In the genomic region with DNA sequence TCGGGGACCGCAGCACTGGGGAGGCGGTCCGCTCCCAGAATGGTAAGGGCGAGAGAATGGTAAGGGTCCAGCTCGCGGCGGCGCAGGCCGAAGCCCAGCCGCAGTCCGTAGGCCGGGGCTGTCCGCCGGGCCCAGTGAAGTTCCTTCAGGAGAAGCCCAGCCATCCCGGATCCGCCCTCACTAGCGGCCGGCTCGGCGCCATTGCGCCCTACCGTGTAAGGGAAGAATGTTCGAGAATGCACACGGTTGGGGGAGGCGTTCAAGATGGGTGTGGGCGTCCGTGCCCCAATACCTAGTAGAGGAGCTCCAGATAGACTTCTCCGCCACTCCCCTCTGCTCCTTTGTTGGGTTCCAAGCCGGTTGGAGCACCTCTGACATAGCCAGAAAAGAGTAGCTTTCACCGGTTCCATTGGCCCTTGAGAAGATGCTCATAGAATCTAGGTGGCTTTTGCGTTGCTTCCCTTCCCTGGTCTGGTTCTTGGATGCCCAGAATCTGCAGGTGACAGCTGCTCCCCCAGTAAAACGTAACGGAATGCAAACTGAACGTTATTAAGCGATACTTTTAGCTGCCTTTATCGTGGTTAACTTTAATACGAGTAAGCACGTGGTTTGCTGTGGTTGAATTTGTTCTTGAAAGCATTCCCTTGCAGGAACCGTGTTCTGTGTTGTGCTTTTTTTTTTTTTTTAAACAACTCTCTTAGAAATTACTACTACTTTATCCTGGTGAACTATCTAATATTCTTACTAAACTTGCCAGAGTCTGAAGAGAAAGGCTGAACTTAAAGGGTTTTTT, we compare ENCODE assay signal across 8 mouse cellular contexts. TPM values are rescaled to one million over a fixed set of nuclear protein-coding genes. Genes with fewer than 3 reads are reported as not detected.
DNase-seq lines count a peak whose midpoint lies in the region; ATAC-seq and TF ChIP-seq lines count a peak whose summit lies in the region.

No protein-coding gene starts in this region.

- no peak for DNase-seq in heart, adult 2 months
- DNase-seq in heart, postnatal 14 days, result no peak
- DNase-seq in 416B (ENCODE audit: low read depth), result peak; percentile 51
- DNase-seq in ZHBTc4 (ENCODE audit: low read depth, low spot score), result peak; percentile 87
- DNase-seq in forebrain, embryonic 14.5 days (ENCODE audit: low spot score), result peak; percentile 38
- no peak for DNase-seq in limb, embryonic 11.5 days (ENCODE audit: low spot score)
- DNase-seq in thymus, postnatal 4 days, result peak; percentile 72

- H3K4me1 ChIP-seq in heart, adult 2 months (ENCODE audit: control insufficient read depth, insufficient read depth, low read length), result peaks cover 2% of the 10 kb centered on the region; the same call in 1 of the 2 replicates
- H3K4me1 ChIP-seq in forebrain, embryonic 14.5 days (ENCODE audit: control insufficient read depth, insufficient read depth, low read length), result peaks cover 6% of the 10 kb centered on the region; the same call in 1 of the 2 replicates
- H3K4me1 ChIP-seq in limb, embryonic 11.5 days (ENCODE audit: control insufficient read depth, insufficient read depth, low read length), result no peaks in the 10 kb centered on the region
- peaks cover 13% of the 10 kb centered on the region for H3K4me1 ChIP-seq in midbrain, embryonic 12.5 days

- WGBS in heart, adult 2 months, result under 1% methylated on average over 40 of the region's 40 CpGs
- WGBS in forebrain, embryonic 14.5 days, result under 1% methylated on average over 40 of the region's 40 CpGs
- WGBS in limb, embryonic 11.5 days, result under 1% methylated on average over 40 of the region's 40 CpGs
- WGBS in midbrain, embryonic 12.5 days, result under 1% methylated on average over 40 of the region's 40 CpGs

- no peak for TF ChIP-seq CTCF in heart, adult 2 months (IDR thresholded peaks at IDR 0.05)

- peaks cover 7% of the 10 kb centered on the region for H3K36me3 ChIP-seq in heart, adult 2 months (ENCODE audit: control insufficient read depth, insufficient read depth, low read length)
- peaks cover 57% of the 10 kb centered on the region for H3K36me3 ChIP-seq in forebrain, embryonic 14.5 days (ENCODE audit: control insufficient read depth, insufficient read depth, low read length)
- peaks cover 31% of the 10 kb centered on the region for H3K36me3 ChIP-seq in limb, embryonic 11.5 days (ENCODE audit: control insufficient read depth, insufficient read depth, low read length)
- peaks cover 51% of the 10 kb centered on the region for H3K36me3 ChIP-seq in midbrain, embryonic 12.5 days

- H3K27ac ChIP-seq in heart, adult 2 months, result peak overlapping the region; percentile 93
- H3K27ac ChIP-seq in forebrain, embryonic 14.5 days (ENCODE audit: low read depth, low read length), result peak overlapping the region; percentile 84
- peak overlapping the region; percentile 72 for H3K27ac ChIP-seq in limb, embryonic 11.5 days (replicated peaks; ENCODE audit: low read depth, low read length)
- H3K27ac ChIP-seq in midbrain, embryonic 12.5 days (replicated peaks), result peak overlapping the region; percentile 85

- intact Hi-C loops in heart, adult 2 months (cut with DNase I), result loop anchor here (2.0 to 5.0 kb wide), 3 partner anchors 46 to 94 kb away; a partner anchor contains a TSS
- intact Hi-C loops in heart, postnatal 14 days (cut with DNase I), result loop anchor here (2.0 kb wide), 1 partner anchor 76 kb away; no protein-coding TSS in a partner anchor

- TF ChIP-seq EP300 in heart, adult 2 months (IDR thresholded peaks at IDR 0.05; ENCODE audit: insufficient read depth, low read depth, low read length), result no peak

- H3K9me3 ChIP-seq in forebrain, embryonic 14.5 days (replicated peaks; ENCODE audit: control insufficient read depth, low read length), result no peaks in the 10 kb centered on the region
- no peaks in the 10 kb centered on the region for H3K9me3 ChIP-seq in limb, embryonic 11.5 days (ENCODE audit: control insufficient read depth, low read length)
- H3K9me3 ChIP-seq in midbrain, embryonic 12.5 days, result no peaks in the 10 kb centered on the region

- ATAC-seq in forebrain, embryonic 14.5 days, result peak; percentile 58
- ATAC-seq in limb, embryonic 11.5 days (ENCODE audit: insufficient number of reproducible peaks, low FRiP score, low TSS enrichment, low read depth), result peak; percentile 74
- peak; percentile 73 for ATAC-seq in midbrain, embryonic 12.5 days (ENCODE audit: low FRiP score, low read depth)

- H3K4me3 ChIP-seq in heart, adult 2 months, result peak overlapping the region; percentile 86
- H3K4me3 ChIP-seq in forebrain, embryonic 14.5 days (ENCODE audit: low read depth, low read length), result peak overlapping the region; percentile 91
- peak overlapping the region; percentile 81 for H3K4me3 ChIP-seq in limb, embryonic 11.5 days (ENCODE audit: low read depth, low read length)
- H3K4me3 ChIP-seq in midbrain, embryonic 12.5 days, result peak overlapping the region; percentile 84

- H3K79me2 ChIP-seq in heart, adult 2 months (replicated peaks; ENCODE audit: control insufficient read depth, insufficient read depth, low read length), result no peaks in the 10 kb centered on the region

- peak overlapping the region; percentile 90 for H3K4me2 ChIP-seq in forebrain, embryonic 14.5 days (ENCODE audit: low read length)
- peak overlapping the region; percentile 69 for H3K4me2 ChIP-seq in limb, embryonic 11.5 days (ENCODE audit: low read depth, severe bottlenecking)
- peak overlapping the region; percentile 90 for H3K4me2 ChIP-seq in midbrain, embryonic 12.5 days (replicated peaks)

- H3K27me3 ChIP-seq in heart, adult 2 months (ENCODE audit: control insufficient read depth, insufficient read depth, low read length), result no peaks in the 10 kb centered on the region
- no peaks in the 10 kb centered on the region for H3K27me3 ChIP-seq in forebrain, embryonic 14.5 days (replicated peaks; ENCODE audit: control insufficient read depth, insufficient read depth, low read length)
- no peaks in the 10 kb centered on the region for H3K27me3 ChIP-seq in limb, embryonic 11.5 days (ENCODE audit: control insufficient read depth, insufficient read depth, low read length)
- no peaks in the 10 kb centered on the region for H3K27me3 ChIP-seq in midbrain, embryonic 12.5 days

- H3K9ac ChIP-seq in heart, adult 2 months (ENCODE audit: low read depth, low read length), result peak overlapping the region; percentile 91
- peak overlapping the region; percentile 96 for H3K9ac ChIP-seq in forebrain, embryonic 14.5 days (ENCODE audit: low read length)
- peak overlapping the region; percentile 85 for H3K9ac ChIP-seq in limb, embryonic 11.5 days (ENCODE audit: low read length)
- H3K9ac ChIP-seq in midbrain, embryonic 12.5 days (replicated peaks), result peak overlapping the region; percentile 91

- no peak for TF ChIP-seq POLR2A in heart, adult 2 months (IDR thresholded peaks at IDR 0.05; ENCODE audit: insufficient read depth, low read depth, low read length)

RNA-seq across cellular contexts. Expression of a gene that starts 0.6 kb away (rescaled TPM):
- total RNA-seq in heart, adult 2 months (2021), result 100 to 1,000 TPM; 151 to 160 TPM
- 65.1 and 78.1 TPM in 2 replicates for polyA plus RNA-seq in heart, adult 2 months (2012; rRNA removed)
- total RNA-seq in heart, postnatal 14 days (2021), result 100 to 1,000 TPM; 145 to 161 TPM
- polyA plus RNA-seq in forebrain, embryonic 14.5 days (2014; fragmentation: Nextera tagmentation; extraction: Ambion mirVana), result 113 and 128 TPM in 2 replicates
- polyA plus RNA-seq in limb, embryonic 11.5 days (2014; fragmentation: Nextera tagmentation; extraction: Ambion mirVana), result 195 and 199 TPM in 2 replicates
- 154 and 158 TPM in 2 replicates for polyA plus RNA-seq in midbrain, embryonic 12.5 days (2016; fragmentation: Nextera tagmentation; extraction: Ambion mirVana)

RNA-seq across cellular contexts. Expression of a gene that starts 1.3 kb away (rescaled TPM):
- total RNA-seq in heart, adult 2 months (2021), result 100 to 1,000 TPM; 176 to 196 TPM
- 68.6 and 134 TPM in 2 replicates for polyA plus RNA-seq in heart, adult 2 months (2012; rRNA removed)
- total RNA-seq in heart, postnatal 14 days (2021), result 100 to 1,000 TPM; 171 to 198 TPM
- 462 and 494 TPM in 2 replicates for polyA plus RNA-seq in forebrain, embryonic 14.5 days (2014; fragmentation: Nextera tagmentation; extraction: Ambion mirVana)
- 578 and 600 TPM in 2 replicates for polyA plus RNA-seq in limb, embryonic 11.5 days (2014; fragmentation: Nextera tagmentation; extraction: Ambion mirVana)
- 455 and 463 TPM in 2 replicates for polyA plus RNA-seq in midbrain, embryonic 12.5 days (2016; fragmentation: Nextera tagmentation; extraction: Ambion mirVana)

RNA-seq across cellular contexts. Expression of a gene that starts 6.8 kb away (rescaled TPM):
- total RNA-seq in heart, adult 2 months (2021), result under 1 TPM; 0.42 to 0.93 TPM
- 1.6 and 1.9 TPM in 2 replicates for polyA plus RNA-seq in heart, adult 2 months (2012; rRNA removed)
- total RNA-seq in heart, postnatal 14 days (2021), result 1 to 10 TPM; 1.1 to 1.2 TPM
- polyA plus RNA-seq in forebrain, embryonic 14.5 days (2014; fragmentation: Nextera tagmentation; extraction: Ambion mirVana), result 1.5 and 2.2 TPM in 2 replicates
- 1.7 and 2.3 TPM in 2 replicates for polyA plus RNA-seq in limb, embryonic 11.5 days (2014; fragmentation: Nextera tagmentation; extraction: Ambion mirVana)
- polyA plus RNA-seq in midbrain, embryonic 12.5 days (2016; fragmentation: Nextera tagmentation; extraction: Ambion mirVana), result 1.2 and 1.8 TPM in 2 replicates

RNA-seq across cellular contexts. Expression of a gene that starts 23.6 kb away (rescaled TPM):
- not detected for total RNA-seq in heart, adult 2 months (2021)
- polyA plus RNA-seq in heart, adult 2 months (2012; rRNA removed), result 0.32 and 0.33 TPM in 2 replicates
- total RNA-seq in heart, postnatal 14 days (2021), result under 1 TPM; 0.29 to 0.31 TPM
- polyA plus RNA-seq in forebrain, embryonic 14.5 days (2014; fragmentation: Nextera tagmentation; extraction: Ambion mirVana), result 0.33 and 0.82 TPM in 2 replicates
- polyA plus RNA-seq in limb, embryonic 11.5 days (2014; fragmentation: Nextera tagmentation; extraction: Ambion mirVana), result 0.68 and 0.88 TPM in 2 replicates
- polyA plus RNA-seq in midbrain, embryonic 12.5 days (2016; fragmentation: Nextera tagmentation; extraction: Ambion mirVana), result 1.3 and 1.4 TPM in 2 replicates

RNA-seq across cellular contexts. Expression of a gene that starts 41.0 kb away (rescaled TPM):
- total RNA-seq in heart, adult 2 months (2021), result 1 to 10 TPM; 5.6 to 5.7 TPM
- 9.2 and 17.1 TPM in 2 replicates for polyA plus RNA-seq in heart, adult 2 months (2012; rRNA removed)
- total RNA-seq in heart, postnatal 14 days (2021), result 1 to 10 TPM; 3.6 to 4.1 TPM
- not detected in 2 replicates for polyA plus RNA-seq in forebrain, embryonic 14.5 days (2014; fragmentation: Nextera tagmentation; extraction: Ambion mirVana)
- not detected in 2 replicates for polyA plus RNA-seq in limb, embryonic 11.5 days (2014; fragmentation: Nextera tagmentation; extraction: Ambion mirVana)
- not detected in 2 replicates for polyA plus RNA-seq in midbrain, embryonic 12.5 days (2016; fragmentation: Nextera tagmentation; extraction: Ambion mirVana)

Comparison
In these comparisons a context has a peak if more than half of its experiments do, and no peak if none do; other contexts are left out.
1. DNase-seq: peak in 416B (single experiment), ZHBTc4 (single experiment), forebrain, embryonic 14.5 days (single experiment) and thymus, postnatal 4 days (single experiment); none in heart, adult 2 months (0 of 2), heart, postnatal 14 days (0 of 2) and limb, embryonic 11.5 days (single experiment).
2. Peak in every context shown above with its lines, with median percentiles within 50 percentile points of each other: H3K27ac ChIP-seq, H3K4me3 ChIP-seq, H3K9ac ChIP-seq, ATAC-seq and H3K4me2 ChIP-seq.